Mouse (Mus musculus) lung, embryonic 15.5 days (tissue): ENCODE measurements around the gene Lxn. TPM values are rescaled to one million over a fixed set of nuclear protein-coding genes. Genes with fewer than 3 reads are reported as not detected.

Experiments
- ATAC-seq: fragments of 200-750 bp; cut with Nextera tagmentation; 2 replicates; pipeline ENCODE4 v1.8.0; 2017; ENCODE audit warnings: moderate number of reproducible peaks, borderline replicate concordance; ENCODE audit not compliant: low FRiP score, low TSS enrichment; ENCODE audit errors: extremely low read depth
- H3K27ac ChIP-seq: fragments of 300-500 bp; sonication (generic); 2 replicates; pipeline ENCODE4 v1.5.1; 2015; ENCODE audit warnings: moderate library complexity, mild to moderate bottlenecking, inconsistent platforms
- H3K27me3 ChIP-seq: fragments of 300-500 bp; sonication (generic); 2 replicates; pipeline ENCODE4 v1.6.1; 2015; ENCODE audit warnings: inconsistent platforms
- H3K36me3 ChIP-seq: fragments of 300-500 bp; sonication (generic); 2 replicates; pipeline ENCODE4 v1.6.1; 2015; ENCODE audit warnings: inconsistent platforms
- H3K4me1 ChIP-seq: fragments of 300-500 bp; sonication (generic); 2 replicates; pipeline ENCODE4 v1.6.1; 2015; ENCODE audit warnings: inconsistent platforms
- H3K4me2 ChIP-seq: fragments of 300-500 bp; sonication (generic); 2 replicates; pipeline ENCODE4 v1.6.1; 2015; ENCODE audit warnings: inconsistent platforms, mild to moderate bottlenecking, moderate library complexity
- H3K4me3 ChIP-seq: fragments of 300-500 bp; sonication (generic); 2 replicates; pipeline ENCODE4 v1.5.1; 2015; ENCODE audit warnings: mild to moderate bottlenecking, inconsistent platforms
- H3K9ac ChIP-seq: fragments of 300-500 bp; sonication (generic); 2 replicates; pipeline ENCODE4 v1.6.1; 2015; ENCODE audit warnings: inconsistent platforms
- H3K9me3 ChIP-seq: fragments of 300-500 bp; sonication (generic); 2 replicates; pipeline ENCODE4 v1.6.1; 2016; ENCODE audit warnings: inconsistent platforms
- WGBS: fragments of 180-500 bp; shearing (Covaris S2); methylation state at CpG from one replicate; pipeline ENCODE4 v1.1.7; 2015; 5-methylcytosine and 5-hydroxymethylcytosine counted together
- polyA plus RNA-seq: library from polyadenylated mRNA; unstranded; fragments of >200 nt; fragmentation: Nextera tagmentation; extraction: Ambion mirVana; gene quantifications from 2 replicates; pipeline ENCODE4 v1.2.1, GENCODE M21; 2015

The Lxn gene
- polyA plus RNA-seq, 1 experiment from 2014 or later = 189 TPM

DNA sequence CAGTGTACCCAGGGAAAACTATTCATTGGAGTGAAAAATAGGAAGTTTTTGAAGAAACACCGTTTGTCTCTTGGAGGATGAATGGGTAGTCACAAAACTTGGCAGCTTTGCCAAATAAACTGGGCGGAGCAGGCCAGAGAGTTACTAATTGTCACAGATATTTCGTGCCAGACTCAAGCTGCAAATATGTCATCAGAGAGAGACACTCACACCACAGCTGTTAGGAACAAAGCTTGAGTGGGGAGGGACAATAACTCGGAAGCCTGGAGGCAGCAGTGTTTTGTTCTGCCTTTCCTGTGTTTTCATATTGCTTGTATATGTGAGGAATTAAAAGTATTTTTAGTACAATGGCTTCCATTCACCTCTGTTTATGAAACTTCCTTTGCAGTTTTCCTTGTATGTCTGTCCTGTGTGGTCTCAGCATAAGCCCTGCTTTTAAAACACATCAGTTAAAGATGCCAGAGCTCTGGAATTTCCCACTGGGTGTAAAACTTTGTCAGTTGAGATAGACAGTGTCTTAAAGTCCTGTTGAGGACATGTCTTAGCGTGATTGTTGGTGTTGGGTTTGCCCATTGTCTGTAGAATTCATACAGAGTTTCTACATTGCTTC is 13.0 kb downstream of the Lxn start:
- H3K4me2 ChIP-seq = no peak overlapping the region
- WGBS = 67% methylated on average over 5 of the region's 5 CpGs
- H3K36me3 ChIP-seq = peaks cover 47% of the 10 kb centered on the region
- H3K27me3 ChIP-seq = no peaks in the 10 kb centered on the region
- no peaks in the 10 kb centered on the region for H3K4me1 ChIP-seq
- H3K27ac ChIP-seq = peak overlapping the region; percentile 70
- H3K9me3 ChIP-seq = no peaks in the 10 kb centered on the region
- ATAC-seq = peak; percentile 65
- H3K4me3 ChIP-seq = no peak overlapping the region
- no peak overlapping the region for H3K9ac ChIP-seq

- Histone ChIP-seq H3K27me3 (no peaks in the 10 kb centered on the region), H3K9ac (no peak overlapping the region), H3K36me3 (peaks cover 54% of the 10 kb centered on the region), H3K4me2 (no peak overlapping the region), H3K4me3 (no peak overlapping the region), H3K9me3 (no peaks in the 10 kb centered on the region), H3K4me1 (no peaks in the 10 kb centered on the region), H3K27ac (peak overlapping the region; percentile 70)
- no peak for ATAC-seq
- WGBS = 81% methylated on average over 21 of the region's 21 CpGs
Measured at GRCm38 (mm10) chr3:67449660-67450059, 14.1 kb downstream of the Lxn start.

- H3K4me1 ChIP-seq = no peaks in the 10 kb centered on the region
- ATAC-seq = no peak
- H3K27ac ChIP-seq = no peak overlapping the region
- no peak overlapping the region for H3K4me2 ChIP-seq
- no peak overlapping the region for H3K9ac ChIP-seq
- WGBS = 85% methylated on average over 2 of the region's 2 CpGs
- H3K36me3 ChIP-seq = peaks cover 57% of the 10 kb centered on the region
- H3K9me3 ChIP-seq = no peaks in the 10 kb centered on the region
- no peaks in the 10 kb centered on the region for H3K27me3 ChIP-seq
- H3K4me3 ChIP-seq = no peak overlapping the region
Measured at GRCm38 (mm10) chr3:67447143-67447542, 16.6 kb downstream of the Lxn start.

- peaks cover 41% of the 10 kb centered on the region for H3K36me3 ChIP-seq
- H3K27ac ChIP-seq = no peak overlapping the region
- no peaks in the 10 kb centered on the region for H3K27me3 ChIP-seq
- no peak overlapping the region for H3K4me3 ChIP-seq
- H3K9ac ChIP-seq = no peak overlapping the region
- WGBS = 89% methylated on average over 6 of the region's 6 CpGs
- peaks cover 10% of the 10 kb centered on the region for H3K4me1 ChIP-seq
- no peaks in the 10 kb centered on the region for H3K9me3 ChIP-seq
- ATAC-seq = no peak
- H3K4me2 ChIP-seq = no peak overlapping the region
Measured at GRCm38 (mm10) chr3:67434011-67434410, 29.7 kb downstream of the Lxn start.

DNA sequence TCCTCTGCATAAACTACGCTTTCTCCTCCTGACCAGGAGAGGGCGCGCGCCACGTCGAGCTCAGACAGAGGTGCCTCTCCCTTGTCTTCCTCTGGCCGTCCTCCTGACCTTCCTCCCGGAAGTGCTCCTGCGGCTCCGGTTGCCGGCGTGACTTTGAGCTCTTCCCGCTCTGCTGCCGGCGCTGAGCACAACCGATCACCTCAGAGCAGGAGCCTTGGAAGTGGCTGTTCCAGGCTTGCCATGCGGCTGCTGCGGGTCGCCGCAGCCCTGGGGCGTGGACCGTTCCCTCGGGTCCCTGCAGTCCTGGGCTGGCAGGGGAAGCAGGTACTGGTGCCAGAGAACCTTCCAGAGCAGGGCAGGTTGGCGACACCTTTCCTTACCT is 33.7 kb downstream of the Lxn start, which contains the start of gene Gfm1:
TSS of gene Gfm1 (plus strand) at position 98 of the 382 bp plus-strand sequence.
- H3K9me3 ChIP-seq = peaks cover 13% of the 10 kb centered on the region; the same call in 1 of the 2 replicates
- ATAC-seq = peak; percentile 90
- peak within 1 kb of the TSS; percentile 95 for H3K4me3 ChIP-seq
- H3K9ac ChIP-seq = peak within 1 kb of the TSS; percentile 89
- peak within 1 kb of the TSS; percentile 66 for H3K4me2 ChIP-seq
- H3K4me1 ChIP-seq = peaks cover 10% of the 10 kb centered on the region
- H3K36me3 ChIP-seq = peaks cover 16% of the 10 kb centered on the region
- 0 out of 2 replicates have a peak within 1 kb of the TSS, but pooled peaks have one; percentile 29 for H3K27ac ChIP-seq
- H3K27me3 ChIP-seq = no peaks in the 10 kb centered on the region
- WGBS = 0% methylated on average over 24 of the region's 24 CpGs

DNA sequence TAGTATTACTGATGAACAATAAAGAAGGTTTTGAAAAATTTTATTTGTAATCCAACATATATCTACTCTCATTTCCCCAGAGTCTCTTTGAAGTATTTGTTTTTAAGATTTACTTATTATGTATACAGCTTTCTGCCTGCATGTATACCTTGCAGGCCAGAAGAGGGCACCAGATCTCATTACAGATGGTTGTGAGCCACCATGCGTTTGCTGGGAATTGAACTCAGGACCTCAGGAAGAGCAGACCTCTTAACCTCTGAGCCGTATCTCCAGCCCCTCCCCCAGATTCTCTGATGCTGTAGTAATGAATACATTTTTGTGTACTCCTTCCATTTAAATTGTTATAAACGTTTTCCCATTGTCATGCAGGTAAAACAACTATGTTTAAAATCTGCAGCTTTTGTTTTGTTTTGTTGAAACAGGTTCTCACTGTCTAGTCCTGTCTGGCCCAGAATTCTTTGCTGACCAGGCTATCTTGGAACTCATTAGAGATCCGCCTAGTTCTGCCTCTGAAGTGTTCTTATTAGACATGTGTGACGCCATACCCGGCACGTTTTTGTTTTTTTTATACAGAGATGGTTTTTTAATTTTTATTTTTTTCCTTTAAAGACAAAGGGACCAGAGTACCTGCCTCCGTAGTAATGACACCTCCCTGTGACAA is 34.3 kb downstream of the Lxn start:
- WGBS = 30% methylated on average over 8 of the region's 8 CpGs
- ATAC-seq = no peak
- Histone ChIP-seq H3K4me1 (peaks cover 10% of the 10 kb centered on the region), H3K27ac (no peak overlapping the region), H3K9ac (0 out of 2 replicates have a peak overlapping the region, but pooled peaks have one; percentile 89), H3K4me3 (peak overlapping the region; percentile 95), H3K4me2 (peak overlapping the region; percentile 66), H3K9me3 (peaks cover 13% of the 10 kb centered on the region; the same call in 1 of the 2 replicates), H3K36me3 (peaks cover 12% of the 10 kb centered on the region), H3K27me3 (no peaks in the 10 kb centered on the region)

Other genes with a start within 250 kb of the Lxn start
- 32.9 and 41.1 TPM in 2 replicates for gene Mlf1, start 89.8 kb downstream of the Lxn start, polyA plus RNA-seq
- not detected in 2 replicates for gene Gm17402, start 88.8 kb downstream of the Lxn start, polyA plus RNA-seq
- gene Gfm1, start 33.8 kb downstream of the Lxn start, polyA plus RNA-seq = 42.8 and 49.0 TPM in 2 replicates
- 4.9 and 6.8 TPM in 2 replicates for gene Rarres1, start 51.6 kb upstream of the Lxn start, polyA plus RNA-seq
- gene Mfsd1, start 118.8 kb upstream of the Lxn start, polyA plus RNA-seq = 51.0 and 52.1 TPM in 2 replicates